Mouse (Mus musculus) cerebellum, adult 2 months (tissue): Measurements from ENCODE around the gene Lrrc75b.
"Not testable (repeated sequence)": the region's sequence is repeated elsewhere in the genome, so short reads cannot be mapped to it uniquely, and the experiment has no call there.

Experiments used
- CTCF ChIP-seq: fragments of 200-500 bp; IDR thresholded peaks from 2 replicates; pipeline ENCODE4 v1.5.1; 2011; ENCODE audit warnings: low read depth, mild to moderate bottlenecking, control low read depth, low read length, moderate library complexity, borderline replicate concordance; ENCODE audit not compliant: insufficient read depth
- POLR2A ChIP-seq: fragments of 200-500 bp; IDR thresholded peaks from 2 replicates; pipeline ENCODE4 v1.6.1; 2011; ENCODE audit warnings: low read length, control low read depth, borderline replicate concordance; ENCODE audit not compliant: insufficient read depth

DNA sequence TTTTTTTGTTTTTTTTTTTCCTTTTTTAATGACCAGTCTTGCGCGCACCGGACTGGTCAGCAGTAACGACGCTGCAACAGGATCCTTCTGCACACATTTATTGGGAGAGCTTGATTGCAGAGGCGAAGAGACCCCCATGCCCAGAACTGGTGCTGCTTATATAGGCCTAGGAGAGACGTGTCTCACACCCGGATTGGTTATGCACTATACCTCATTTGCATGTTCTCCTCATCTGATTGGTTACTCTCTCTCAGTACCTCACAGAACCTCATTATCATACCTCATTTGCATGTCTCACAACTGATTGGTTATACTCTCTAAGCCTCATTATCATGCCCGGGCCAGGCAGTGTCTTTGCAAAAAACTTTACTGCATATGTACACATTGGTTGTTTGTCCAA lies 34.7 kb downstream of the Lrrc75b start:
- TF ChIP-seq CTCF, POLR2A: not testable (repeated sequence)
